Mouse (Mus musculus): ENCODE measurements at regions not wholly inside any gene's neighbourhood (a gene's known extent, or its start where the extent isn't known, plus 50 kb on each side); places are given as distances from the start of the nearest gene placed in this dataset.
A peak's percentile ranks its signal among the peaks of the same experiment; 100 is the strongest.

DNA sequence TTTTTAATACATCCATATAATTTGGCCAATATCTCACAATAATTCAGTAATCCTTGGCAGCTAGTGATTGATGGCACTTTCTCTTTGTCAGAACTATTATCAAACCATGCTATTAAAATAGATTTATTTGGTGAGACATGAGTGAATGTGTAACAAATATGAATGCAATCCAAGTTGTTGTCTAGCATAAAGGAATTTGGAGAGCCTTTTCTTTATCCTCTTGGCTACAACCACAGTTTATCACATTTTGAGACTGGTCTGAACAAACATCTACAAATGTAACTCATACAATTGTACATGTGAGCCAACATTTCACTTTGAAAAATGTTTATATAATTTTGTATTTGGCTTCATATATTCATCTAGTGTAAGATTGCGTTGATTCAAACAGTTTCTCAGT is 676.5 kb downstream of the Pcdh7 start:
- no peak for DNase-seq

DNA sequence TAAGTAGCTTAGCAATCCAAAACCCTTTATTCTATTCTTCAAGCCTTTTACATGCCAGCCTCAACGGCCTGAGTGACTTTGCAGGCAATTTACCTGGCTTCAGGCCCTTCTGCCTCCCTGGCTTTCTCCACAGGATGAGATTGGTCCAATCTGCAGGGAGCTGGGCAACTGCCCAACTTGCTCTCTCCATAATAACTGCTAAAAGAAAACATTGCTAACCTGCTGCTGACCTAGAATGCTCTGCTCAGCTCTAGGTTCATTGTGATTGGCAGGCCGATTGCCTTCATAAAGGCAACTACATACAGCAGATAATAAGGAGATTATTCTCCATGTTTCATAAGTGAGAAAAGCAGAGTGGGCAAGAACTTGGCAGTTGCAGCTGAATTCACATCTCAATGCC is 710.5 kb downstream of the Pcdh7 start:
- DNase-seq, result peak; percentile 91 to 95

DNA sequence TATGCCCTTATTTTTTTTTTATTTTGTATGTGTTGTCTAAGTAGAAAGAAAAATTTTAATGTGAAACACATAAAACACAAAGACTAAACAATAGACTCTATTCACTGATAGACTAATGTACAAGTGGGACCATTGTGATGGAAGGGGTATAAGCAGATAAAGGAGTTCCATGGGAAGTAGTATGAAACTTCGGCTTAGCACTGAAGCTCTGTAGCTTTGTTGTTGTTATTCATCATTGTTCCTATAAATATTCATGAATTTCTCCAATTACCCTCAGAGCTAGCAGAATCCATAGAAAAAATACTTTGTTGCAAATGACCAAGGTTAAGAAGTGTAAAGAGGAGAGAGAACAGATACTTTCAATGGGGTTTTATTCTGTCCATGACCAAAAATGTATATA is 718.7 kb downstream of the Pcdh7 start:
- no peak for DNase-seq

Data from cerebellum, postnatal 10 days (tissue).